Comparison of ENCODE assay signal across 26 mouse cellular contexts in genomic region chr9:93306753-93307152, GRCm38 (mm10).
"Had no signal": no experiment of that assay in that cellular context is flagged by ENCODE, and none has a peak within 500 bp of the region (broad histone marks: within the 10 kb centered on the region; RNA-seq: fewer than 3 reads in every experiment).

No protein-coding gene starts in this region.

- H3K27ac ChIP-seq: gastrocnemius, adult 2 months; heart, embryonic 10.5 days; hindbrain, embryonic 10.5 days; hindbrain, embryonic 12.5 days; hindbrain, embryonic 14.5 days; intestine, embryonic 15.5 days; kidney, postnatal 0 days; limb, embryonic 13.5 days; liver, embryonic 12.5 days; liver, embryonic 14.5 days had no signal

- H3K9ac ChIP-seq: heart, embryonic 12.5 days; hindbrain, embryonic 12.5 days; hindbrain, embryonic 14.5 days; intestine, embryonic 15.5 days; limb, embryonic 13.5 days; liver, embryonic 12.5 days; liver, embryonic 14.5 days had no signal

- H3K4me2 ChIP-seq: heart, embryonic 12.5 days; hindbrain, embryonic 12.5 days; hindbrain, embryonic 14.5 days; intestine, embryonic 15.5 days; limb, embryonic 13.5 days; liver, embryonic 12.5 days had no signal

- H3K9me3 ChIP-seq: heart, embryonic 10.5 days; heart, embryonic 12.5 days; hindbrain, embryonic 10.5 days; hindbrain, embryonic 12.5 days; intestine, embryonic 15.5 days; limb, embryonic 13.5 days; liver, embryonic 12.5 days had no signal

- ATAC-seq: hindbrain, embryonic 16.5 days; inflammation-experienced regulatory T-cells, adult 6 months; intestine, embryonic 15.5 days; intestine, postnatal 0 days; liver, embryonic 12.5 days had no signal

- H3K36me3 ChIP-seq: heart, embryonic 10.5 days; heart, embryonic 12.5 days; hindbrain, embryonic 10.5 days; hindbrain, embryonic 12.5 days; intestine, embryonic 15.5 days; limb, embryonic 13.5 days; liver, embryonic 12.5 days had no signal

- DNase-seq: gastrocnemius, adult 2 months; gastrocnemius, postnatal 10 days; gastrocnemius, postnatal 25 days; heart, adult 18-20 months; heart, postnatal 10 days; heart, postnatal 4 days; kidney, adult 18-20 months; kidney, adult 8-10 months; kidney, postnatal 14 days; kidney, postnatal 36 days; layer of hippocampus, adult 9-11 months; layer of hippocampus, postnatal 36 days; liver had no signal

- H3K4me3 ChIP-seq: gastrocnemius, adult 2 months; heart, embryonic 10.5 days; heart, embryonic 12.5 days; hindbrain, embryonic 10.5 days; hindbrain, embryonic 12.5 days; intestine, embryonic 15.5 days; limb, embryonic 13.5 days; liver, embryonic 12.5 days had no signal

- H3K4me1 ChIP-seq: heart, embryonic 10.5 days; heart, embryonic 12.5 days; hindbrain, embryonic 10.5 days; hindbrain, embryonic 12.5 days; intestine, embryonic 15.5 days; limb, embryonic 13.5 days; liver, embryonic 12.5 days had no signal

- H3K27me3 ChIP-seq: heart, embryonic 12.5 days; hindbrain, embryonic 12.5 days; intestine, embryonic 15.5 days; limb, embryonic 13.5 days; liver, embryonic 12.5 days had no signal
